Mouse (Mus musculus) olfactory bulb, adult 2 months (tissue): ENCODE results near the gene Tmem202. TPM values are rescaled to one million over a fixed set of nuclear protein-coding genes. Genes with fewer than 3 reads are reported as not detected.
A peak's percentile ranks its signal among the peaks of the same experiment; 100 is the strongest.

Experiments
- H3K27ac ChIP-seq: fragments of 200-500 bp; 2 replicates; pipeline ENCODE4 v1.5.1; 2012; ENCODE audit warnings: low read depth, low read length; ENCODE audit not compliant: insufficient read depth
- H3K4me1 ChIP-seq: fragments of 200-500 bp; 2 replicates; pipeline ENCODE4 v1.6.1; 2012; ENCODE audit warnings: low read length; ENCODE audit not compliant: control insufficient read depth, insufficient read depth
- H3K4me3 ChIP-seq: fragments of 200-500 bp; 2 replicates; pipeline ENCODE4 v1.5.1; 2012; ENCODE audit warnings: mild to moderate bottlenecking, low read depth, low read length, moderate library complexity; ENCODE audit not compliant: insufficient read depth
- CTCF ChIP-seq: fragments of 200-500 bp; IDR thresholded peaks from 2 replicates; pipeline ENCODE4 v1.5.1; 2012; ENCODE audit warnings: low read depth, mild to moderate bottlenecking, low read length, moderate library complexity; ENCODE audit not compliant: insufficient read depth
- POLR2A ChIP-seq: fragments of 200-500 bp; IDR thresholded peaks from 2 replicates; pipeline ENCODE4 v1.6.1; 2012; ENCODE audit warnings: mild to moderate bottlenecking, low read depth, low read length, moderate library complexity; ENCODE audit not compliant: insufficient read depth
- WGBS: fragments of 180-500 bp; shearing (Covaris S2); methylation state at CpG from one replicate; pipeline ENCODE4 v1.1.7; 2018; 5-methylcytosine and 5-hydroxymethylcytosine counted together
- polyA plus RNA-seq: library from polyadenylated mRNA; stranded (reverse); fragments of >200 nt; gene quantifications from 2 replicates; pipeline ENCODE4 v1.2.4, GENCODE M21; 2012; ENCODE audit warnings: low replicate concordance; ENCODE audit not compliant: missing spikeins, insufficient read depth, insufficient read length

Tmem202 gene
- polyA plus RNA-seq, 1 experiment, result not detected

- Histone ChIP-seq H3K4me3 (no peak overlapping the region), H3K4me1 (peaks cover 9% of the 10 kb centered on the region; the same call in 1 of the 2 replicates), H3K27ac (no peak overlapping the region)
- no peak for TF ChIP-seq POLR2A
- peak; percentile 61 for TF ChIP-seq CTCF
- WGBS, result 20% methylated on average over 6 of the region's 6 CpGs
Observed at GRCm38 (mm10) chr9:59567111-59567510, 27.5 kb upstream of the Tmem202 start.

DNA sequence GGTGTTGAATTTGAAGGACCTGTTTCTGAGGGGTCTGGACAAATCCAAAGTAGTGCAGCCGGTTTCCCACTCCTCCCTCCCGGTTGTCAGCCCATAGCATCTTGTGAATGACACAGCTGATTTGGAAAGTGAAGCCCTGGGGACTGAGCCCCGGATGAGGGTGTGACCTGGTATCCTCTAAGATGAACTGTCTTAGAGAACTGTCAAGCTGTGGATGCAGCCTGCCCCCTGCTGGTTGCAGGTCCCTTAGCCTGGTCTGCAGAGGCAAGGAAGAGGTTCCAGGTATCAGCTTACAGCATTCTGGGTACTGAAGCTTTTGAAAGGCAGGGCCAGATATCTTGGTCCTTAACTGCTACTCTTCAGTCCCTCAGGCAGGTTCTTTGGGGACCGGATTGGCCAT lies 26.0 kb upstream of the Tmem202 start:
- TF ChIP-seq CTCF (peak; percentile 53; the same call in 1 of the 2 replicates), POLR2A (no peak)
- Histone ChIP-seq H3K4me1 (peaks cover 20% of the 10 kb centered on the region), H3K4me3 (no peak overlapping the region), H3K27ac (no peak overlapping the region)
- WGBS, result 33% methylated on average over 4 of the region's 4 CpGs

- Histone ChIP-seq H3K27ac (no peak overlapping the region), H3K4me1 (peaks cover 11% of the 10 kb centered on the region), H3K4me3 (no peak overlapping the region)
- TF ChIP-seq CTCF, result no peak
- no peak for TF ChIP-seq POLR2A
- 69% methylated on average over 4 of the region's 4 CpGs for WGBS
Observed at GRCm38 (mm10) chr9:59553719-59554118, 14.1 kb upstream of the Tmem202 start.

DNA sequence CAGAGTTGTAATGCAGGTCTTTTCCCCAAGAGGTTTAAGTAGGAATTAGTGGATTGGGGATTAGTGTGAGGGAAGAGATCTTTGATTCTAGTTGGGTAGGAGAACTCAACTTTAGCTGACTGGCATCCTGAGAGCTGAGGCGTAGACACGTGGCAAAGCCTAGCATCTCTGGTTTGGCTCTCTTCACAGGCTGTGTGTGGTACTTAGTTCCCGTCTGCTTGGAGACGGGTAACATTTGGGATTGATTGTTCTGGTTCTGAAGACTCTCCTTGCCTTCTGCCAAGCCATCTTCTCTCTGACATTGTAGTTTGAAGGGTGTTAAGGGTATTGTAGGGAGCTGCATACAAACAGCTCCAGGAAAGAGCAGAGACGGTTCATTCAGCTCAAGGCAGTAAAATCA lies 13.0 kb upstream of the Tmem202 start:
- H3K27ac ChIP-seq, result no peak overlapping the region
- TF ChIP-seq POLR2A (no peak), CTCF (no peak)
- no peak overlapping the region for H3K4me3 ChIP-seq
- 81% methylated on average over 5 of the region's 5 CpGs for WGBS
- H3K4me1 ChIP-seq, result peaks cover 12% of the 10 kb centered on the region

GRCm38 (mm10) chr9:59551620-59552031 lies 12.0 kb upstream of the Tmem202 start:
- WGBS, result 69% methylated on average over 3 of the region's 3 CpGs
- H3K27ac ChIP-seq, result no peak overlapping the region
- H3K4me1 ChIP-seq, result peaks cover 13% of the 10 kb centered on the region
- no peak for TF ChIP-seq CTCF
- TF ChIP-seq POLR2A, result no peak
- H3K4me3 ChIP-seq, result no peak overlapping the region

DNA sequence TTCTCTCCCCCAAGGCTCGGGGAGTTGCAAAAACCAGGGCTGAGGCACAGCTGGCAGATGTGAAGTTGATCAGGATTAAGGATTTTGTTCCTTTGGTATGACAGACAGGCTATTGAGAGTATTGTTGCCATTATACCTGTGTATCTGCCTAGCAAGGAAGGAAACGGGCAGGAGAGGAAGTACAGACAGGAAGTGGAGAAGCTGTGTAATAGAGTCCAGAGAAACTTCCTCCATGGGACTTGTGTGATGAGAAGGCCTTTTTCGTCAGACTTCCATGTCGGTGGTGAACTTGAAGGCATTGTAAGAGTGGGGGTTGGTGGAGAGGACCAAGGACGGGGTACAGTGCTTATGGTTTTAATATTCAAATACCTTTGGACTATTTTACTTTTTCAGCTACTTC lies 11.4 kb upstream of the Tmem202 start:
- TF ChIP-seq CTCF, result no peak
- no peak for TF ChIP-seq POLR2A
- WGBS, result 81% methylated on average over 5 of the region's 5 CpGs
- Histone ChIP-seq H3K4me3 (no peak overlapping the region), H3K4me1 (peaks cover 15% of the 10 kb centered on the region), H3K27ac (no peak overlapping the region)

DNA sequence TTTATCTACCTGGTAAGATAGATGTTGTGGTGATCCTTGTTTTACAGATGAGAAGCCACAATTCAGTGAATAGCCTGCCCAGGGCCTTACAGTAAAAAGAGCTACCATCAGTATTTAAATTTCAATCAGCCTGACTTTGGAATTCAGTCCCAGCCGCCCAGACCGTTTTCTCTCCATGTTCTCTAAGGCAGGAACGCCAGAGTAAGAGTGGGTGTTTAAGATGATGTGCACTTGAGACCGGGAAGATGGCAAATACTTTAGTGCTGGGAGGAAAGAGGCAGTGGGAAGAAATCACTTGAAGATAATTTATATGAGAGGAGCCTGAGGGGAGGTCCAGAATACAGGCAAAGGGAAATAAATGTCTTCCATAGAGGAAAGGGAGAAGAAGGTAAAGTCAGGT lies 10.4 kb upstream of the Tmem202 start:
- no peak overlapping the region for H3K27ac ChIP-seq
- WGBS, result 41% methylated on average over 4 of the region's 4 CpGs
- peaks cover 12% of the 10 kb centered on the region for H3K4me1 ChIP-seq
- TF ChIP-seq POLR2A (no peak), CTCF (no peak)
- no peak overlapping the region for H3K4me3 ChIP-seq

DNA sequence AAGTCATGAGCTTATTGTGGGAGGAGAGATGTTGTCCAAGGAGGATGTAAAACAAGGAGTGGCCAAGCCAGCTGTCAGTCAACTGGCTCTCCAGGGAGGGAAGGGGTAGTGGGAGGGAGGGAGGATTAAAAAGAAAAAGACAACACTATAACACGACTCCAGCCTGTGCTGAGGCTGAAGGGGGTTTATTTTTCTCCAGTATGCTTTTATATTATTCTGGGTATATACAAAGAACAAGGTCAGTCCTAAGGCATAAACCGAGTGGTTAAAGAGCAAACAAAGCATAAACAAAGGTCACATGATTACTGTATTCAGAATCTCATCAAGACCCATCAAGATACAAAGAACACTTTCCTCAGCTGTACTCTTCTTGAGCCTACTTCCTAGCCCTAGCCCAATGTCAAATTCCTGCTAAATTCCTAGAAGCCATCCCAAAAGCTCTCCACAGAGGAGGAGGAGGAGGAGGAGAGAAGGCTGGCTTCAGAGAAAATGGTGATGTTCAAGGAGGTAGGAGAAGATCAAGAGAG lies 9.4 kb upstream of the Tmem202 start:
- WGBS, result 39% methylated on average over 2 of the region's 2 CpGs

GRCm38 (mm10) chr9:59547869-59548268 lies 8.2 kb upstream of the Tmem202 start:
- 92% methylated on average over 1 of the region's 1 CpGs for WGBS
- TF ChIP-seq POLR2A (no peak), CTCF (no peak)
- H3K27ac ChIP-seq, result no peak overlapping the region

More for the DNA sequence above, 9.4 kb upstream of the Tmem202 start:
- H3K4me3 ChIP-seq, result no peak overlapping the region
- peaks cover 12% of the 10 kb centered on the region for H3K4me1 ChIP-seq
- no peak for TF ChIP-seq CTCF
- TF ChIP-seq POLR2A, result no peak
- no peak overlapping the region for H3K27ac ChIP-seq

DNA sequence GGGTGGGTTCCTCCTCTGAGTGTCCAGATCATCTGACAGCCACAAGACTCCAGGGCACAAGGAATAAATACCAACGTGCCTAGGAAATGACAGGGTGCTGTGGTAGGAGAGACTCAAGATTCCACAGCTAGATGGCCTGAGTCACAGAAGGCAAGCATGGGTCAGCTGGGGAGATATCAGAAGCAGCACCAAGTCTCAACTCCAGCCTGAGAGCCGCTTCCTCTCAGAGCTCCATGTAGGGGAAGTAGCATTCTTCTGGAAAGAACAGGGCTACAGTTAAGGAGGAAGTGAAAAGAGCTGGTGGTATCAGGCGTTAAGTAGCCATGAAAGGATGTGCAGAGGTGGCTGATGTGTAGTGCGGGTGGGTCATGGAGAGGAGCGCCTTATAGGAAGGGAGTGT lies 5.1 kb upstream of the Tmem202 start:
- peaks cover 13% of the 10 kb centered on the region for H3K4me1 ChIP-seq
- H3K27ac ChIP-seq, result no peak overlapping the region
- TF ChIP-seq POLR2A (no peak), CTCF (no peak)
- no peak overlapping the region for H3K4me3 ChIP-seq
- 77% methylated on average over 5 of the region's 5 CpGs for WGBS

More at GRCm38 (mm10) chr9:59547869-59548268, 8.2 kb upstream of the Tmem202 start:
- Histone ChIP-seq H3K4me3 (no peak overlapping the region), H3K4me1 (peaks cover 14% of the 10 kb centered on the region)
